Mouse (Mus musculus): ENCODE results near the gene Actr3b. TPM values are rescaled to one million over a fixed set of nuclear protein-coding genes. Genes with fewer than 3 reads are reported as not detected.
"Not testable (repeated sequence)": the region's sequence is repeated elsewhere in the genome, so short reads cannot be mapped to it uniquely, and the experiment has no call there.

Gene Actr3b
- polyA plus RNA-seq, 1 experiment, result 117 TPM

DNA sequence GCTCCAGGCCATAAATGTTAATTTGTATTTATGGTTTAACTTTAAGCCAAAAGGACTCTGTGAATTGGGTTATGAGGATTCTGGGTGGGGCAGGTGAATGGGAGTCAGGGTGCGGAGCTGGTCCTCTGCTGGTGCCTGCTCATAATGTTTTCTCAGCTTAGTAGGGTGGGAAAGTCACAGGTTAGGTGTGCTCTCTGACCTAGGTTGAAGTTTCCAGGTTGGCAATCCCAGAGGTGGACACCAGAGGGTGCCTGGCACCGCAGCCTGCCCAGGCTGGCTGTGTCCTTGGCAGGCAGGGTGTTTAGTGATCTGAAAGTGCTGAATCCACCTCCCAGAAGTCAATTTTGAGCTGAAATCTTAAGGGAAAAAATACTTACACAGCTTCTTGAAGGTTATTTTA lies 113.2 kb downstream of the Actr3b start:
- Histone ChIP-seq H3K27ac (ENCODE audit: insufficient read depth, low read length) (no peak overlapping the region), H3K4me3 (ENCODE audit: insufficient read depth, low read length) (no peak overlapping the region)
- TF ChIP-seq POLR2A (IDR thresholded peaks at IDR 0.05; ENCODE audit: extremely low read depth, insufficient read depth, low read length) (no peak), CTCF (IDR thresholded peaks at IDR 0.05; ENCODE audit: extremely low read depth, insufficient read depth, low read length) (peak; percentile 52)

DNA sequence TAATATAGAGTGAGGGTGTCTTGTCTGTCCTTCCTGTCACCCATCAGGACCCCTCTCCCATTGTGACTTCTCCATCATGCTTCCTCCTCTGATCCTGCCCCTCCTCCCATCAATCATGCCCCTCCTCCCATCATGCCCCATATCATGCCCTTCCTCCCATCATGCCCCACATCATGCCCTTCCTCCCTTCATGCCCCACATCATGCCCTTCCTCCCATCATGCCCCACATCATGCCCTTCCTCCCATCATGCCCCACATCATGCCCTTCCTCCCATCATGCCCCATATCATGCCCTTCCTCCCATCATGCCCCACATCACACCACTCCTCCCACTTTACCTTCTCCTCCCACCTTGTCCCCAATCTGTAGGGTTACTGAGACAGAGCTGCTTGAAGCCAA lies 116.1 kb downstream of the Actr3b start:
- not testable (repeated sequence) for H3K27ac ChIP-seq (ENCODE audit: insufficient read depth, low read length); H3K4me3 ChIP-seq (ENCODE audit: insufficient read depth, low read length); H3K4me1 ChIP-seq (ENCODE audit: control insufficient read depth, insufficient read depth, low read length)

More for the DNA sequence above, 113.2 kb downstream of the Actr3b start:
- no peaks in the 10 kb centered on the region for H3K4me1 ChIP-seq (ENCODE audit: control insufficient read depth, insufficient read depth, low read length)

DNA sequence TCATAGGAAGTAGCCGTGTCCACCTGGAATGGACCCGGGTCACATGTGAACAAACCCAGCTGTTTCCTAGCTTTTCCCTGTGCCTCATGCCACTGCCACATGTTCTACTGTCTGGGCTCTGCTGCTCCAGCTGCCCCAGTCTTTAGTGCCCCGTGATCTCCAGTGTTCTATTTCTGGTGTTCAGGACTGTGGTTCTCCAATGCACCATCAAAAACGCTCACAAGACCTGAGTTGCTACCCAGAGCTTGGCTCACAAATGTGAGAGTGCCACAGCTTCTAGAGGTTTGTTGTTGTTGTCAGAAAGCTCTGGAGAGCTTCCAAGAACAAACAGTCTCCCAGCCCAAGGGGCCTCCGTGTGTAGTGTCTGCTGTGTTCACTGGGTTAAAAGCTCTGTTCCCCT lies 117.5 kb downstream of the Actr3b start:
- H3K4me3 ChIP-seq (ENCODE audit: insufficient read depth, low read length), result no peak overlapping the region
- no peaks in the 10 kb centered on the region for H3K4me1 ChIP-seq (ENCODE audit: control insufficient read depth, insufficient read depth, low read length)
- TF ChIP-seq POLR2A (IDR thresholded peaks at IDR 0.05; ENCODE audit: extremely low read depth, insufficient read depth, low read length) (no peak), CTCF (IDR thresholded peaks at IDR 0.05; ENCODE audit: extremely low read depth, insufficient read depth, low read length) (no peak)
- H3K27ac ChIP-seq (ENCODE audit: insufficient read depth, low read length), result no peak overlapping the region

DNA sequence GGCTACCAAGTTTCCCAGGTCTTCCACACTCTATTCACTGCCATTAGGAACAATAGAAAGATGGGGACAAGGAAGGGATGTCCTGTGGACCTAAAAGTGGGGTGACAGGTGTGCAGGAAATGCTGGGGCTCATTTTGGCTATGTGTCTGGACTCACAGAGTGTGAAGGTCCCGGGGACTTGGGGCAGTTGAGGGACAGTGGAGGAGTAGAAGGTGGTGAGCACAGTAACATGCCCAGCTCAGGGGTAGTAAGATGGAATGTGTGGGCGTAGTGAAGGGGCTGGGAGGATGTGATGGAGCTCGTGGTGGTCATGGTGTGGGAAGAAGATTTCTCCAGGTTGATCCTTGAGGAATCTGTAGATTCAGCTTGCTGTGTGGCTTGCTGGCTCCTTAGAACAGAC lies 118.2 kb downstream of the Actr3b start:
- Histone ChIP-seq H3K4me3 (ENCODE audit: insufficient read depth, low read length) (no peak overlapping the region), H3K4me1 (ENCODE audit: control insufficient read depth, insufficient read depth, low read length) (no peaks in the 10 kb centered on the region), H3K27ac (ENCODE audit: insufficient read depth, low read length) (no peak overlapping the region)
- TF ChIP-seq POLR2A (IDR thresholded peaks at IDR 0.05; ENCODE audit: extremely low read depth, insufficient read depth, low read length) (no peak), CTCF (IDR thresholded peaks at IDR 0.05; ENCODE audit: extremely low read depth, insufficient read depth, low read length) (no peak)

DNA sequence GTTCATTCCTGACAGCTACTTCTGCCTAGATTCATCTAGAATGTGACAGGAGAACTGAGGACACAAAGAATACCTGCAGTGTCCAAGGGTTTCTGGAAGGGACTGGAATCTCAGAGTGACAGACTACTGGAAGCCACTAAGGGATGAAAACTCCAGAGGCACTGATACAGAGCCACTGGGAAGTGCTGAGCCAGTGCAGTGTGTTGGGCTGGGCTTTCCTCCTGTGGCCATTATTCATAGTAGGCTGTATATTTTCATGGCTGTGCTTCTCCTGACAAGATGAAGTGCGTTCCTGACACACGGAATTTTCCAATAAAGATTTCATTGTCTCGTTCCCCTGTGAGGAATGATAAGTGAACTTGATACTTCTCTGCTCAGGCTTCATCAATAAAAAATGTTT lies 126.9 kb downstream of the Actr3b start:
- Histone ChIP-seq H3K4me3 (ENCODE audit: insufficient read depth, low read length) (no peak overlapping the region), H3K4me1 (ENCODE audit: control insufficient read depth, insufficient read depth, low read length) (no peaks in the 10 kb centered on the region), H3K27ac (ENCODE audit: insufficient read depth, low read length) (no peak overlapping the region)
- no peak for TF ChIP-seq CTCF (IDR thresholded peaks at IDR 0.05; ENCODE audit: extremely low read depth, insufficient read depth, low read length)
- TF ChIP-seq POLR2A (IDR thresholded peaks at IDR 0.05; ENCODE audit: extremely low read depth, insufficient read depth, low read length), result no peak

DNA sequence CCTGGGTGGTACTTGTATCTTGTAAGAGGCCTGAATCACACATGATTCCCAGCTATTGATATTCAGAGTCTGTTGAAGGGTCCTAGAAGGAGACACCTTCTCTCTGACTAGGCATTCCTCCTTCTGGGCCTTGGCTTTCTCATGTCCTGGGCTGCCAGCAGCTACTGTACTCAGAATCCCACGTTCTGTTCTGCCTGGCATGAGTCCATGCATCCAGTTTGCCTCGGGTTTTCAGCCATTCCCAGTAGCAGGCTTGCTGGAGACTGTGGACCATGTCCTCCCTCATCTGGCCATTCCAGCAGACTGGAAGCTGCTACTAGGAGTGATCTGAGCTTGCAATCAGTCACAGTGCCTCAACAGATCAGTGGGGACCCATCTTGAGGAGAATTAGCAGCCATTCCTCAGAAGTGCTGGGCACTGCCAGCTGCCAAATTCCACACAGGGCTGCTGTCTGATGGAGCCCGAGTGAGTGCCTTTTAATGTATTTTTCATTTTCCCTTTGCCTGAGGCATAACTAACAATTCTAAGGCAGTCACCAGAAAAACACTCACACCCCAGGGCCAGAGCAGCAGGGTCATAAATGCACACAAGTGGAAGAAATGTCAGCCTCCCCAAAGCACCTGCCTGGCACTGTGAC lies 130.1 kb downstream of the Actr3b start:
- TF ChIP-seq CTCF (IDR thresholded peaks at IDR 0.05; ENCODE audit: extremely low read depth, insufficient read depth, low read length) (no peak), POLR2A (IDR thresholded peaks at IDR 0.05; ENCODE audit: extremely low read depth, insufficient read depth, low read length) (no peak)
- Histone ChIP-seq H3K4me1 (ENCODE audit: control insufficient read depth, insufficient read depth, low read length) (no peaks in the 10 kb centered on the region), H3K4me3 (ENCODE audit: insufficient read depth, low read length) (no peak overlapping the region), H3K27ac (ENCODE audit: insufficient read depth, low read length) (no peak overlapping the region)

DNA sequence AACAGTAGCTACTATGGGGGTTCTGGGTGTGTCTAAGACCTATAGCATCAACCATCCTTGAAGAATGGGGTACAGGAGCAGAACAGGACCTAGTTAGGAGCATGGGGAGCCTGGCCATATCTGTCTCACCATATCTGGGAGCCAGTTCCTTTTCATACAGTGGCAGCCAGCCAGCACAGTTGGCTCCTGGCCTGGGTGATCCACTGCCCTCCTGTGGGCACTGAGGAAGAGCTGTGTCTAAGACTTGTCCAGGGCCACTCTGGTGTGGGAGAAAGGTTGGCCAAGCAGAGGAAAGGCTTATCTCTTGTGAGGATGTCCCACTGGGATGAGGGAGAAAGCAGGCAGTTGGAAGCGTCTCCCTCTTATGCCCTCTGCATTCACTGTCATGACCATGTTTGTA lies 131.5 kb downstream of the Actr3b start:
- no peak overlapping the region for H3K4me3 ChIP-seq (ENCODE audit: insufficient read depth, low read length)
- no peak for TF ChIP-seq CTCF (IDR thresholded peaks at IDR 0.05; ENCODE audit: extremely low read depth, insufficient read depth, low read length)
- TF ChIP-seq POLR2A (IDR thresholded peaks at IDR 0.05; ENCODE audit: extremely low read depth, insufficient read depth, low read length), result no peak
- H3K27ac ChIP-seq (ENCODE audit: insufficient read depth, low read length), result no peak overlapping the region
- no peaks in the 10 kb centered on the region for H3K4me1 ChIP-seq (ENCODE audit: control insufficient read depth, insufficient read depth, low read length)

Other genes with a start within 250 kb of the Actr3b start
- gene Cct8l1, start 243.9 kb upstream of the Actr3b start, polyA plus RNA-seq (2012; rRNA removed), result 0.08 and 0.21 TPM in 2 replicates
- 4.9 and 5.0 TPM in 2 replicates for gene Xrcc2, start 54.2 kb upstream of the Actr3b start, polyA plus RNA-seq (2012; rRNA removed)
- not detected in 2 replicates for gene Gm21663, start 182.4 kb downstream of the Actr3b start, polyA plus RNA-seq (2012; rRNA removed)
- gene Gm21671, start 194.4 kb downstream of the Actr3b start, polyA plus RNA-seq (2012; rRNA removed), result not detected in 2 replicates
- not detected in 2 replicates for gene Gm21680, start 212.7 kb downstream of the Actr3b start, polyA plus RNA-seq (2012; rRNA removed)
- not detected in 2 replicates for gene Gm21698, start 228.7 kb downstream of the Actr3b start, polyA plus RNA-seq (2012; rRNA removed)
- not detected in 2 replicates for gene Gm1979, start 244.8 kb downstream of the Actr3b start, polyA plus RNA-seq (2012; rRNA removed)